Mouse (Mus musculus) left cerebral cortex, adult 18-20 months (tissue): ENCODE results near the gene Cspg5. TPM values are rescaled to one million over a fixed set of nuclear protein-coding genes. Genes with fewer than 3 reads are reported as not detected.
A peak's percentile ranks its signal among the peaks of the same experiment; 100 is the strongest.

ENCODE experiments used
- DNase-seq, 2 experiments: peaks; one replicate each; pipeline ENCODE4 v3.0.0; 2021 to 2022; ENCODE audit warnings: low spot score in 2 of 2, mixed read lengths in 1 of 2
- total RNA-seq, 2 experiments: library from RNA; stranded (reverse); gene quantifications; 2 replicates each; pipeline ENCODE4 v1.2.3; 2021

Cspg5 gene
- total RNA-seq, 2 experiments from 2014 or later, result 365 to 384 TPM

GRCm38 (mm10) chr9:110249823-110250543 lies 6.4 kb downstream of the Cspg5 start:
- DNase-seq, result peak; percentile 36 to 51

GRCm38 (mm10) chr9:110250776-110251175 lies 7.2 kb downstream of the Cspg5 start:
- no peak for DNase-seq

- DNase-seq, result no peak
Observed at GRCm38 (mm10) chr9:110255407-110256019, 11.9 kb downstream of the Cspg5 start.

DNA sequence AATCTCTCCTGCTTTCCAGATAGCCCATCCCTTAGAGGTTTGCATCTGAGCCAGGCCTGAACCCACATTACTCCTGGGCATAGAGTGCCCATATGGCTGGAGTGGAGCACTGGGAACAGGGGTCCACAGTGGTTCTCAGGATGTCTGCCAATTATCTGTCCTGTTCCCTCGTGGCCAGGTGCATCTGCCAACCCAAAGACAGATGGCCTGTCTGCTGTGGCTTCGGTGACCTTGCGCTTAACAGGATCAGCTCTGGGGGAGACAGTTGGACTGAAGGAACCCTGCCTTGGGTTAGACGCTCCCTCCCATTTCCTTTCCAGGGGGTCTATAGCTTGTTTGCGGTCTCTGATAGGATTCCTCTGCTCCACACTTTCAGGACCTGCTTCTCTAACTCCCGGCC lies 15.1 kb downstream of the Cspg5 start:
- DNase-seq, result no peak

GRCm38 (mm10) chr9:110259118-110259517 lies 15.5 kb downstream of the Cspg5 start:
- no peak for DNase-seq

DNA sequence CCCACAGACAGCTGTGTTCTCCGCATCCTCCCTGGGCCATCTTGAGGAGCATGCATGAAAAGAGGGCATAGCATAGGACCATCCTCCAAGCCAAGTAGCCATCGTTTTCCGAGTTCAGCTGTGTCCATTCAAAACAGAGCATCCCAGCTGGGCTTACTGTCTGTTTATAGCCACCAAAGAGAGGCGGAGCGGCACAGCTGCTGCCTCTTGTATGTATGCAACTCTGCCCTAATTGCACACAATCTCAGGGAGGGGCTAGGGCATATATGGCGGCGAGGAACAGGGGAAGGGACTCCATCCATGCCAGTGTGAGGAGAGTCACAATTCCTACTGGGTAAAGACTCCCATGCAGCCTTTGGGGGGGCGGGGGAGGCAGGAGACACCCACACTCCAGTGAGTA lies 19.6 kb downstream of the Cspg5 start:
- DNase-seq, result no peak

DNA sequence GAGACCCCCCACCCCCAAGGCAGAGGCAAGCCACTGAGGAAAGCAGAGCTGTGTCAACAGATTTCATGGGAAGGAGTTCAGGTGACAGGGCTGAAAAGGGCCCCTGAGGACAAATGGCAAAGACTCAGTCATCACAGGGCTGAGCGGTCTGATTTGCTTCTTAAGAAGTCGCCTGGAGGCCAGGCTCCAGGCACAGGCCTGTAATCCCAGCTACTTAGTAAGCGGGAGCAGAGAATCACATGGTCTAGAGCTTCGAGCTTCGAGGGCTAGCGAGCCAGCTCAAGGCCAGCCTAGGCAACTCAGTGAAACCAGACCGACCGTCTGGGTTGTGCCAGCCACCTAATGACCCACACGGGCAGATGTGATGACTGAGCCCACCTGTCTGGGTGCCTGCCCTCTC lies 21.4 kb downstream of the Cspg5 start:
- DNase-seq, result no peak

DNA sequence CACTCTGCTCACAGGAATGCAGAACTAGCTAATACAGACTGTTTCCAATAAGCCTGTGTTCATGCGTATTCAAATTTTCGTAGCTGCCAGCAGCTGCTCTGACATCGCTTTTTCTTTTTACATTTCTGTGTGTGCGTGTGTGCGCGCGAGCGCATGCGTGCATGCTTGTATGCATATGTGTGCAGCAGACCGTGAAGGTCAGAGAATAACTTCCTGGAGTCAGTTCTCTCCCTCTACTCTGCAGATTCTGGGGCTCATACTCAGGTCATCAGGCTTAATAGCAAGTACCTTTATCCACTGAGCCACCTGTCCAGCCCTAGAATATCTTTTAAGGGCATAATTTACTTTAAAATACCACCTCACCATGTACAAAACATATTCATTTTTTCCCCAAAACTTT lies 24.8 kb downstream of the Cspg5 start:
- DNase-seq, result no peak

GRCm38 (mm10) chr9:110272330-110272729 lies 28.7 kb downstream of the Cspg5 start:
- DNase-seq, result no peak

DNA sequence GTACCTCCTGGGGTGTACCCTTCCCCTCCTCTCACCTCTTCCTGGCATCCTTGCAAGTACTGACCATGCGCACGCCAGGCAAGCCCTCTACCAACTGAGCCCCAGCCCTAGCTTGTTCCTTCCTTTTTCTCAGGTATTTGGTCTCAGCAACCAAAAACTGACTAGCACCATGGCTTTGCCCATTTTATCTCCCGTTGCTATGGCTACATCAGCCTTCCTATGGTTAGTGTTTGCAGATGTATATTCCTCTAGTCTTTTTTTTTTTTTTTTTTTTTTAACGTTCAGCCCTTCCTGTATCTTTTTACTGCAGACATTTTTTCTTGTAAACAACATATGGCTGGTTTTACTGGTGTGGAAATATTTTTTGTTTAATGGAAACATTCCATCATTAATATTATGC lies 29.9 kb downstream of the Cspg5 start:
- no peak for DNase-seq

- DNase-seq, result no peak
Observed at GRCm38 (mm10) chr9:110275882-110276281, 32.3 kb downstream of the Cspg5 start.

- peak in 1 of 2 experiments; percentile 60 for DNase-seq
Observed at GRCm38 (mm10) chr9:110277431-110277881, 33.9 kb downstream of the Cspg5 start.

- no peak for DNase-seq
Observed at GRCm38 (mm10) chr9:110284075-110284697, 40.6 kb downstream of the Cspg5 start.

DNA sequence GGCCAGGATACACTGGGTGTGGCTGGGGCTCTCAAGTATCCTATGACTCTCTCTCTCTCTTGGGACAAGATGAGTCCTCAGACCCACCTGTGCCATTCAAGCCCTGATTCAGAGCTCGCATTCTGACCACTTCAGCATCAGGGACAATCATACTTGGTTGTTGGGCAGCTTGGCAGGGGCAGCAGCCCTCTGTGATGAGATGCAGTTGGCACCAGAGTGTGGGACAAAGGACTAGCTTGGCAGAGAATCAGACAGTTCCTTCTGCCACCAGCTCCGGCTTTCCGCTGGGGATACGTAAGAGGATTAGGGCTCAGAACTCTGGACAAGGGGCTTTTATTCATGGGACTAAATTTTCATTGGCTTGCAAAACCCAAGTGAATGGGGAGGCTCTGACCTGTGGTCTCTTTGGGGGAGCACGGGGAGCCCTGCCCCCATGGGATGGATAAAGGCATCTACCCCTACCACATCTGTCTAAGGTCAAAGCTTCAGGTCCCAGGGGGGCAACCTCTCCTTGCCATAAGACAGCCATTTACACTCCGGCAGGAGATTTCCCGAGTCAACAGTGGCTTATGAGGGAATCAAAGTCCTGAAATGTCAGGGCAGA lies 43.8 kb downstream of the Cspg5 start:
- DNase-seq, result peak; percentile 26 to 31

- peak in 1 of 2 experiments; percentile 15 for DNase-seq
Observed at GRCm38 (mm10) chr9:110293254-110293718, 49.7 kb downstream of the Cspg5 start.

DNA sequence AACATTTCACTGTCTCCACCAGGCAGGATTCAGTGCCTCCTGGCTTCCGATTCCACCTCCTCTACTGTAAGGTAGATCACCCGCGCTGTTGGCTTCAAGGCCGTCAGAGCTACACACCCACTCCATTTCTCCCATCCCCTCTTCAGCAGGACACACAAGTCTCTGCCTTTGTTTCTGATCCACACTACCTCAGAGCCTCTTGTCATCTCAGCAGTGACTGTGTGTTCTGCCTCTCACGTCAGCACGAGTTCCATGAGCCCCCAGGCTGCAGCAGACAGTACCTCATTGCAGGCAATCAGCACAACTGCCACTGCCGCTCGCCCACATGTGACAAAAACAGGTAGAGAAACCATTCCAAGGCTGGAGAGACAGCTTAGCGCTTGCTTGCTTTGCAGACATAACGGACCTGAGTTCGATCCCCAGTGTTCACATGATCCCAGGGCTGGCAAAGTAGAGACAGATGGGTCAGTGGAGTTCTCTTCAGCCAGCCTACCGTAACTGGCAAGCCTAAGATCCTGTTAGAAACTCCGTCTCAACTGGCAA lies 50.4 kb downstream of the Cspg5 start:
- peak; percentile 20 to 34 for DNase-seq

DNA sequence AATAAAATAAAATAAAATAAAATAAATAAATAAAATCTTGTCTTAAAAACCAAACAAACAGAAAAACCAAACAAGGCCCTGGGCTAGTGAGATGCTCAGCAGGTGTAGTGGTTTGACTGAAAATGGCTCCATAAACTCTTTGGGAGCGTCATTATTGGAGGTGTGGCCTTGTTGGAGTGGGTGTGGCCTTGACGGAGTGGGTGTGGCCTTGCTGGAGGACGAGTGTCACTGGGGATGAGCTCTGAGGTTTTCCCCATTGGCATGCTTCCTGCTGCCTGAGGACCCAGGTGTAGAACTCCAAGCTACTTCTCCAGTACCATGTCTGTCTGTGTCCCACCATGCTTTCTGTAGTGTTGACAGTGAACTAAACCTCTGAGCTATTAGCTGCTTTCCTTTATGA lies 51.2 kb downstream of the Cspg5 start:
- DNase-seq, result no peak

- DNase-seq, result peak; percentile 87 to 92
Observed at GRCm38 (mm10) chr9:110296867-110297627, 53.5 kb downstream of the Cspg5 start.

- DNase-seq, result peak in 1 of 2 experiments; percentile 26
Observed at GRCm38 (mm10) chr9:110304516-110304915, 60.9 kb downstream of the Cspg5 start.

GRCm38 (mm10) chr9:110304969-110305651 lies 61.5 kb downstream of the Cspg5 start, which contains the start of gene Elp6:
Gene Elp6 (plus strand): TSS chr9:110305173.
- DNase-seq, result peak; percentile 88 to 92
